Mouse (Mus musculus): Measurements from ENCODE around the gene Pde10a. TPM values are rescaled to one million over a fixed set of nuclear protein-coding genes. Genes with fewer than 3 reads are reported as not detected.

Gene Pde10a
- total RNA-seq, 1 experiment = 2.6 TPM

DNA sequence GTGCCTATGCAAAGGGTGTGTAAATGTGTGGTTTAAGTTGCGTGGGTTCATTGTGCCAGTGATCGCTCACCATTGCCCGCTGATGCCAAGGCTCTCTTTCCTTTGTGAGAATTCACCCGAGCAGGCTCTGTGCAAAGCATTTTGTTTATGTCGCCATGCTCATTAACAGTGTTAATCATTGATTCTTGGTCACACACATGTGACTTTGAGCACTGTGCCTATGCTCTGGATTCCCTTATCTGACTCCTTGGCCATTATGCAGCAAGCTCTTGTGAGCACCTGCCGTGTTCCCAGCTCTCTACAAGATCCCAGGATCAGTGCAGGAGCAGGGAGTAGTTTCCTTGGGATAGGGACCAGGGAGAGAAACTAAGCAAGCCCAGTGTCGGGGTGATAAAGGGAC lies 318.8 kb downstream of the Pde10a start:
- Histone ChIP-seq H3K36me3 (ENCODE audit: control insufficient read depth, insufficient read depth, low read length, poor library complexity, severe bottlenecking) (no peaks in the 10 kb centered on the region), H3K9me3 (ENCODE audit: control insufficient read depth, insufficient read depth, low read depth, low read length) (no peaks in the 10 kb centered on the region), H3K9ac (ENCODE audit: insufficient read depth, low read depth, low read length, poor library complexity, severe bottlenecking) (no peak overlapping the region), H3K27ac (ENCODE audit: insufficient read depth, low read depth, low read length, poor library complexity, severe bottlenecking) (no peak overlapping the region), H3K4me3 (ENCODE audit: insufficient read depth in 1 of 2, low read depth in 1 of 2, low read length in 2 of 2, poor library complexity in 1 of 2, severe bottlenecking in 1 of 2) (no peak overlapping the region), H3K4me1 (ENCODE audit: control insufficient read depth in 2 of 2, insufficient read depth in 2 of 2, low read length in 2 of 2, poor library complexity in 1 of 2) (no peaks in the 10 kb centered on the region)
- TF ChIP-seq MAFK (IDR thresholded peaks at IDR 0.05; ENCODE audit: insufficient read depth, low read depth, low read length) (no peak), CHD2 (IDR thresholded peaks at IDR 0.05; ENCODE audit: low read depth, low read length) (no peak), ZNF384 (IDR thresholded peaks at IDR 0.05; ENCODE audit: low read depth, low read length) (no peak), HCFC1 (IDR thresholded peaks at IDR 0.05; ENCODE audit: borderline replicate concordance, insufficient read depth, low read length) (no peak), ZC3H11A (IDR thresholded peaks at IDR 0.05; ENCODE audit: borderline replicate concordance, low read depth, low read length) (no peak)
- in situ Hi-C loops (cut with MboI; ENCODE audit: low sequenced_read_pairs in 2 of 2, unreplicated experiment in 2 of 2) = no loop called here
- DNase-seq (ENCODE audit: low read depth, low spot score) = no peak

DNA sequence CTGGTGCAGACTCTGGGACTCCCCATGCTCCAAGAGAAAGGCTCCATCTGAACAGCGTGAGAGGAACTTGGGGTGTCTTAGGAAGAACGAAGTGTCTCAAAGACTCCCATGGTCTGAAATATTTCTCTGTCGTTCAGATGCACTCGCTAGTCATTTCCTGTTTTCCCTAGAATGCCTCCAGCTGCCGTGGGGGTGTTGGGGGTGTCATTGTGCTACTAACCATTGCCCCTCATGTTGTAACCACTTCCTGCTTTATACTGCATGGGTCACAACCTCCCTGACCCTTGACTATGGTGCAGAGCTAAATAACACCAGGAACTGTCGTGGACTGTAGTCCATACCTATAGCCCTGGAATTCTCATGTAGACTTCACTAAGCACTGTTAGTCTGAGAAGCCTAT lies 321.3 kb downstream of the Pde10a start:
- no peak overlapping the region for H3K9ac ChIP-seq (ENCODE audit: insufficient read depth, low read depth, low read length, poor library complexity, severe bottlenecking)
- H3K4me1 ChIP-seq (ENCODE audit: control insufficient read depth in 2 of 2, insufficient read depth in 2 of 2, low read length in 2 of 2, poor library complexity in 1 of 2) = no peaks in the 10 kb centered on the region
- H3K4me3 ChIP-seq (ENCODE audit: insufficient read depth in 1 of 2, low read depth in 1 of 2, low read length in 2 of 2, poor library complexity in 1 of 2, severe bottlenecking in 1 of 2) = no peak overlapping the region
- no peaks in the 10 kb centered on the region for H3K36me3 ChIP-seq (ENCODE audit: control insufficient read depth, insufficient read depth, low read length, poor library complexity, severe bottlenecking)
- TF ChIP-seq CHD2 (IDR thresholded peaks at IDR 0.05; ENCODE audit: low read depth, low read length) = no peak
- no peak for TF ChIP-seq HCFC1 (IDR thresholded peaks at IDR 0.05; ENCODE audit: borderline replicate concordance, insufficient read depth, low read length)
- TF ChIP-seq ZNF384 (IDR thresholded peaks at IDR 0.05; ENCODE audit: low read depth, low read length) = no peak
- no peak for TF ChIP-seq ZC3H11A (IDR thresholded peaks at IDR 0.05; ENCODE audit: borderline replicate concordance, low read depth, low read length)
- in situ Hi-C loops (cut with MboI; ENCODE audit: low sequenced_read_pairs in 2 of 2, unreplicated experiment in 2 of 2) = no loop called here
- no peak overlapping the region for H3K27ac ChIP-seq (ENCODE audit: insufficient read depth, low read depth, low read length, poor library complexity, severe bottlenecking)
- no peak for DNase-seq (ENCODE audit: low read depth, low spot score)
- no peaks in the 10 kb centered on the region for H3K9me3 ChIP-seq (ENCODE audit: control insufficient read depth, insufficient read depth, low read depth, low read length)

DNA sequence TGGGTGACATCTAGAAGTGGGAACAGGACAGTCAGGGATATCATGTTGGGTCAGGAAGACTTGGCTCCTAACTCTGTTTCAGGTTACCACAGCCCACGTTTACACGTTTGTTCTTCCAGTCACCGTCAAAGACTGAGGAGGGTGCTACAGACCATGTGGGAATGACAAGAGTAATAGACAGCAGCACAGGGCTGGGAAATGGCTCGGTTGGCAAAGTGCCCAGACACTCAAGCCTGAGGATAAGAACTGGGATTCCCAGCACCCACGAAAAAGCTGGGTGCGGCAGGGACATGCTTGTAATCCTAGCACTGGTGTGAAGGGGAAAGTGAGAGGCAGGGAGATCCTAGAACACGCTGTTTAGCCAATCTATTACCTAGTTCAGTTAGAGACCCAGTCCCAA lies 322.4 kb downstream of the Pde10a start:
- no peak for TF ChIP-seq ZNF384 (IDR thresholded peaks at IDR 0.05; ENCODE audit: low read depth, low read length)
- no peak for TF ChIP-seq ZC3H11A (IDR thresholded peaks at IDR 0.05; ENCODE audit: borderline replicate concordance, low read depth, low read length)
- no peak for TF ChIP-seq MAFK (IDR thresholded peaks at IDR 0.05; ENCODE audit: insufficient read depth, low read depth, low read length)
- TF ChIP-seq CHD2 (IDR thresholded peaks at IDR 0.05; ENCODE audit: low read depth, low read length) = no peak
- no peak for TF ChIP-seq HCFC1 (IDR thresholded peaks at IDR 0.05; ENCODE audit: borderline replicate concordance, insufficient read depth, low read length)
- no peaks in the 10 kb centered on the region for H3K36me3 ChIP-seq (ENCODE audit: control insufficient read depth, insufficient read depth, low read length, poor library complexity, severe bottlenecking)
- DNase-seq (ENCODE audit: low read depth, low spot score) = no peak
- H3K9ac ChIP-seq (ENCODE audit: insufficient read depth, low read depth, low read length, poor library complexity, severe bottlenecking) = no peak overlapping the region
- no peaks in the 10 kb centered on the region for H3K9me3 ChIP-seq (ENCODE audit: control insufficient read depth, insufficient read depth, low read depth, low read length)
- no peaks in the 10 kb centered on the region for H3K4me1 ChIP-seq (ENCODE audit: control insufficient read depth in 2 of 2, insufficient read depth in 2 of 2, low read length in 2 of 2, poor library complexity in 1 of 2)
- no peak overlapping the region for H3K4me3 ChIP-seq (ENCODE audit: insufficient read depth in 1 of 2, low read depth in 1 of 2, low read length in 2 of 2, poor library complexity in 1 of 2, severe bottlenecking in 1 of 2)
- in situ Hi-C loops (cut with MboI; ENCODE audit: low sequenced_read_pairs in 2 of 2, unreplicated experiment in 2 of 2) = no loop called here
- H3K27ac ChIP-seq (ENCODE audit: insufficient read depth, low read depth, low read length, poor library complexity, severe bottlenecking) = no peak overlapping the region

DNA sequence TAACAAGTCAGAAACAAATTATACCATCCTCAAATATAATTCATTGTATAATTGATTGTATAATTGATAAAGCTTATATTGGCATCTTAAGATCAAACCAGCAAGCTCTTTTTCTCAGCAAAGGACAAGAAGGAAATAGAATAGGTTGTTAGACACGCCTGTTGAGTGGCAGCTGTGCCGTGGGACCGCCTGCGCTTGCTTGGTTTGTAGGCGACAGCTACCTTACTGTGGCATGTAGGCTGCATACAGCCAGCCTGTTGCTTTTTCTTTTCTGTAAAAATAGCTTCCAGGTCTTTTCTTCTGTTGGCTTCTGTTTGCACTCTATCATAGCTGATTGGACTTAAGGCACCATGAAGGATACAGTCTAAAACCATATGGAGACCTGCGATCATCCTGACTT lies 326.7 kb downstream of the Pde10a start:
- H3K4me3 ChIP-seq (ENCODE audit: insufficient read depth in 1 of 2, low read depth in 1 of 2, low read length in 2 of 2, poor library complexity in 1 of 2, severe bottlenecking in 1 of 2) = no peak overlapping the region
- no peak for TF ChIP-seq HCFC1 (IDR thresholded peaks at IDR 0.05; ENCODE audit: borderline replicate concordance, insufficient read depth, low read length)
- TF ChIP-seq CHD2 (IDR thresholded peaks at IDR 0.05; ENCODE audit: low read depth, low read length) = no peak
- TF ChIP-seq MAFK (IDR thresholded peaks at IDR 0.05; ENCODE audit: insufficient read depth, low read depth, low read length) = no peak
- no peak for TF ChIP-seq ZC3H11A (IDR thresholded peaks at IDR 0.05; ENCODE audit: borderline replicate concordance, low read depth, low read length)
- no peak for TF ChIP-seq ZNF384 (IDR thresholded peaks at IDR 0.05; ENCODE audit: low read depth, low read length)
- no peak for DNase-seq (ENCODE audit: low read depth, low spot score)
- H3K4me1 ChIP-seq (ENCODE audit: control insufficient read depth in 2 of 2, insufficient read depth in 2 of 2, low read length in 2 of 2, poor library complexity in 1 of 2) = no peaks in the 10 kb centered on the region
- in situ Hi-C loops (cut with MboI; ENCODE audit: low sequenced_read_pairs in 2 of 2, unreplicated experiment in 2 of 2) = no loop called here
- no peaks in the 10 kb centered on the region for H3K9me3 ChIP-seq (ENCODE audit: control insufficient read depth, insufficient read depth, low read depth, low read length)
- no peak overlapping the region for H3K9ac ChIP-seq (ENCODE audit: insufficient read depth, low read depth, low read length, poor library complexity, severe bottlenecking)
- no peaks in the 10 kb centered on the region for H3K36me3 ChIP-seq (ENCODE audit: control insufficient read depth, insufficient read depth, low read length, poor library complexity, severe bottlenecking)
- H3K27ac ChIP-seq (ENCODE audit: insufficient read depth, low read depth, low read length, poor library complexity, severe bottlenecking) = no peak overlapping the region

Measured in ES-E14 (cell line).